Mouse (Mus musculus): ENCODE data around the gene Otop2.
A peak's percentile ranks its signal among the peaks of the same experiment; 100 is the strongest.

Otop2 gene

DNA sequence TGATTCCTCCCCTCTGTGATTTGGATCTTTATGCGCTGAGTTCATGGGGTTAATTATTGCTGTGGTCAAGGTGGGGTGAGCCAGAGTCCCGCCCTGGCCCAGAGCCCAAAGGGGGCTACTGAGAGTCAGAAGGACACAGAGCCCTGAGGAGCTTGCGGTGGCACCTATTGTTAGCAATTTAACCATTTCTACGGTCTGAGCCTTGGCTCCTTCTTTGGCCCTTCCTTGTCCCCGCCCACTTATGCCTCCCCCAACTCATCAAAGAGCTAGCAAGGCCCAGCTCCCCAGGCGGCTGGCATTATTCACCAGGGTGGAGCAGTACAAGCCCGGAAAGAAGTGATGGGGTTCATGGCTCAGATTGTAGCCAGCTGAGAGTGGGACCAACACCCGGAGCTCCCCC, at the start of gene Otop2:
TSS of gene Otop2 (plus strand) at position 301 of the 400 bp plus-strand sequence.
- no peak for DNase-seq

GRCm38 (mm10) chr11:115257775-115258510, 49.0 kb upstream of the Otop2 start:
- peak; percentile 47 for DNase-seq

DNA sequence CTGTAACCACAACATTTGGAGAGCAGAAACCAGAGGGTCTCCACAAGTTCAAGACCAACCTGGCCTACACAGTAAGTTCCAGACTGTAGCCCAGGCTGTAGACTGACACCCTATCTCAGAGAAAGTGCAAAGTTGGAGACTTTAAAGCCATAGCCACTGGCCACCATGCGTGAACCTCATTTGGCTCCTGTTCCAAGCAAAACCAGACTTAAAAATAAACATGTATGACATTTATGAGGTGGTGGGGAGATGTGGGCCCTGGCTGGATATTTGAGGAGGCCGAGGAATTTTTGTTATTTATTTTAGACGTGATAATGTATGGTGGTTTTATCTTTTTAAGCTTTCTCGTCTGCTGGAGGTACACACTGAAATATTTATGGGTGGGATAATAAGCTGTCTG, 47.8 kb upstream of the Otop2 start:
- DNase-seq: no peak

- no peak for DNase-seq
These were observed 44.0 kb upstream of the Otop2 start for GRCm38 (mm10) chr11:115262954-115263353.

DNA sequence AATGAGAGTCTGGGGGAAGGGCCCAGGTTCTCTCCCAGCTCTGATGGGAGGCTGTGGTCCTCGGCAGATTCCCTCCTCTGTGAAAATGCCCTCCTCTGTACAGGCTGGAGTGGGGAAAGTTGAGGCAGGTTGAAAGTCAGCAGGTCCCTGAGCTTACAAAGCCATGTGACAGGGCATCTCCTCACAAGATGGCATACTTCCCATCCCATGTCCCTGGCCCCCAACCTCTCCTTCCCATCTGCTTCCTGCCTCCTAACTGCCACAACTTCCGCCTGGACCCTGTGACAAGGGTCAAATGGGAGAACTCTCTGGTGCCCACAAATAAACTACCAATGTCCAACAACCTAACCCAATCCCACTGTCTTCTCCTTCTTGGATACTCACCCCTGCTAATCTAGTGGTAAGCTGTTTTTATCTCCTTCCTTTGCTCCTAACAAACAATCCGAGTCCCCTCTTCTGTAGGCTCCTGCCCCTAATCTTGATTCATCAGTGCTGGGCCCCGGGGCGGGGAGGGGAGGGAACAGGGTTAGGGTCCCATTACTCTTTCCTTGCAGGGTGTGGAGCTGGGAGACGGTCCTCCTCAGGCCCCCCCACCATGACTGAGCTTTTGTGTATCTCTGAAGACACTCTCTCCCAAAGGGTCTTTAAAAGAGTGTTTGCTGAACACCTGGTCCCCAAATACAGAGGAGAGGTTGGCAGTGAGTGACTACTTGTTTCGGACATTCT, 42.7 kb upstream of the Otop2 start:
- no peak for DNase-seq

GRCm38 (mm10) chr11:115264862-115265668, 41.9 kb upstream of the Otop2 start:
- peak; percentile 47 for DNase-seq

DNA sequence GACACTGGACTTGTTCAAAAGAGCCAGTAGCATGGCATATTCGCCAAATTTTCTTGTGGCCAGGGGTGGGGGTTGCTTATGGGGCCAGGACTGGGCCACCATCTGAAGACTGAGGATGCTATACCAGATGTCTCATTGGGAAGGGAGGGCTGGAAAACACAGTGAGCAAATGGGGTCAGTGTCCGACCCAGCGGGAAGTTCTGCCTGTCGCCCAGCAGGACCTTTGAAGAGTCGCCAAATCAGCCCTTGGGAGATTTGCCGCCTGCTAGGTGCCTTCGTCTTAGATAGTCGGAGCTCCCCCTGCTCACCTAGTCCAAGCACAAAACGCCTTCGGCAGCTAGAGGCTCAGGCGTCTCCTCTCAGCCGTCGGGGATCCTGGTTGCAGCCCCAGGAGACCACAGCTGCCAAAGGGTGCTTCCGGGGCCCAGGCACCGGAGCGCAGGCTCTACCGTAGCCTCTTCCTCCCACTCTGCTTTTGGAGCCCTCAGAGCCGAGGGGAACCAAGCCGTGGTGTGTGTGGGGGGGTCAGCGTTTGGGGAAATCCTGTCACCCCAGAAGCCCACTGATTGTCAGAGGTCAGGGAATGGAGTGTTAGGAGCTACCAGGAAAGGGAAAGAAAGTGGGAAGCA, 41.1 kb upstream of the Otop2 start:
- no peak for DNase-seq

- no peak for DNase-seq
These were observed 40.6 kb upstream of the Otop2 start for GRCm38 (mm10) chr11:115266400-115266778.

DNA sequence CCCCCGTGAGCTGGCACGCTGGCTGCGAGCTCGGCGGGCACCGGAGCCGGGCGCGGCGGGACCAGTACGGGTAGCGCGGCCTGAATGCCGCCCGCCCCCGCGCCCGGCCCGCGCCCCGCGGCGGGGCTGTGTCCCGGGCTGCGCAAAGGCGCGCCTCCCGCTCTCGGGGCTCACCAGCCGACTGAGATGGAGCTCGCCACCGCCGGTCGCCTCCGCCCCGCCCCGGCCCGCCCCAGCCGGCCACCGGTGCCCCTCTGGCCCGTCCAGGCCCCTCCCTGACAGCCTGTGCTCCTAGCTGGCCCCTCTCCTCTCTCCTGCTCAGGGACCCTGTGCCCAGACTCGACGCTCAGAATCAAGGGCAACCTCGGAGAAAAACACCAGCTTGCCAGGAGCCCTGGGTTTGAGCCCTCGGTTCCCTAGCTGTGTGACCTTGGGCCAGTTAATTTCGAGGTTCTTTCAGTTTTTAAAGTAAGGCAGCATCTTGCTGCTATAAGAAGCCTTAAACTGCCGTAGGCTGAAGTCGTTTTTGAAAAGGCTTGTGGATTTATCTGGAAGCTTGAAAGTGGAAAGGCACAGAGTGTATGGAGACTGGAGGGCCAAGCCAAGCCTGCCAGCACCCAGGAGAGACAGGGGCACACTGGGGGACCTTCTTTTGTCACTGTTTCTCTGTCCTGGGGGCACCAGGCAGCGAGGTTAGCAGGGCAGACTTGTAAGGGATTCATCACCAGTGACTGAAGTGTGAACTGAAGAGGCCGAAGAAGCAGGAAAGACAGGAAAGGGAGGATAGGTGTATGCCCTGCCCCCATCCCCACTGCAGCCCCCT, 39.7 kb upstream of the Otop2 start, which contains the start of gene Grin2c:
TSS of gene Grin2c (minus strand) at position 183 of the 823 bp plus-strand sequence.
- no peak for DNase-seq

GRCm38 (mm10) chr11:115267958-115268357, 39.0 kb upstream of the Otop2 start:
- DNase-seq: no peak

DNA sequence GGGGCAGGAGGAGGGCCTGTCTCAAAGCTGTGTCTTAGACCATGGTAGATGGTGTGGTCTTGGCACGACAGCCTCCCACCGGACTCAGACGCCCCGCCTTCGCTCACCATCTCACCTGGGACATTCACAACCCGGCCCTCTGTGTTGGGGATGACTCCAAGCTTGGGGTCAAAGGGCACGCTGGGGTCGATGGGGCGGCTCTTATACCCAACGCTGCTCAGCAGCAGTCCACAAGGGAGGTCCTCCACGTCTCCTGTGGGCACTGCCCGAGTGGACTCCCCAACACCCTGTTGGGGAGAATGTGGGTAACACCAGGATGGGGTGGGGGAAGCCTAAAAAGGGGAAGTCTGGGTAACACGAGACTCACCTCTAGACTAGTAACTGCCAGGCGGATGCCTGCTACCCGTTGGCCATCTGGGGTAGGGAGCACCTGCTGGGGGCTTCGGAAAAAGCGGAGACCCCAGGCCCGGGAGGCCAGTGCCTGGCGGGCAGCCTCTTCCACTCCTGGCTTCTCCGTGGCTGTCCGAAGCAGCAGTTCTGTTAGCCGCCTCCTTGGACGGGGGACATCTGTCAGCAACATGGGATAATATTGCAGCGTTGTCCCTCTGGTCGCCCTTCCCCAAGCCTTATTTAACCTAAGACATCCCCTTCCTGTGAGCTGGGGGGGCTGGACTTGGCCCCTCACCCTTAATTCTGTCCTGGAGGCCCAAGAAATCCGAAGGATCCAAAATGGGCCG, 37.5 kb upstream of the Otop2 start:
- no peak for DNase-seq

DNA sequence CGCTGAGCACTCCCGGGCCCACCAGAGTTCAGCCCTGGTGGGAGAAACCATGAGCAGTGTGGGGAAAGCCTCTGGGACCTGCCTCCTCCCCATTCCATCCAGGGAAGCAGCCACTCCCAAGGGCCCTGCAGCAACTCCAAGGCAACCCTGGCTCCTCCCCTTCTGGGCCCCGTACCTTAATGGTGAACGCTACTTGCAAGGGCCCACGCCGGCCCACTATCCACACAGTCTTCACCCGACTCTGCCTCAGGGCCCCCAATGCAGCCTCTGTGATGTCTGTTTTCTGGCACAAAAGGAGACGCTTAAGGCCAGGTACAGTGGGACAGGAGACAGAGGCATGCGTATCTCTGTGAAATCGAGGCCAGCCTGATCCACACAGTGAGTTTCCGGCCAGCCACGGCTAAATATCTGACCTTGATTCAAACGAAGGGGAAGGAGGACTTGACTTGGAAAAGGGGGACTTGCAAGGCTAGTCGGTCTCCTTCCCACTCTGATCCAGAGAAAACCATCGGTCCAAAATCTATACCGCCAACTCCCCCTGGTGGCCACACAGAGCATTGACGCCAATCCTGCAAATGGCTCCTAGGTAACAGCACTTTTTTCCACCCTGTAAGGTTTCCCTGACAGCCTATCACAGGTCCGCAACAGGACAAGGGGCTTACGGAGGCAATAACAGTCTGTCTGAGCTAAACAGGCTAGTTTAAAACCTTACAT, 36.7 kb upstream of the Otop2 start:
- DNase-seq: peak; percentile 85

- no peak for DNase-seq
These were observed 35.9 kb upstream of the Otop2 start for GRCm38 (mm10) chr11:115271052-115271451.

DNA sequence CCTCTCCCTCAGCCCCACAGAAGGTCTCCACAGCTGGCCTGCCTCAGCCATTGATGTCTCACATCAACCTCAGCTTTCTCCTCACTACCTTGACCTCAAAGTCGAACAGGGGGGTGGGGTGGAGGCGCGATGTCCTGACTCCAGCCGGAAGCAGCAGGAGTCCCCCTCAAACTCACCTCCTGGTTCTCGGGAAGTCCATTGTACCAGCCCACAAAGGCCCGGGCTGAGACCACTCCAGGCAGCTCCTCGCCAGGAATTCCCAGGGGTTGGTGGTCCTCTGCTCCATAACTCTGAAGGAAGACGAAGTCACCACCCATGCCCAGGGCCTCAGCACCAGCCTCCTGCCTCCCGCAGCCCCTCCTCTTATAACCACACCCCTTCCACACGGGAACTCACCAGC, 35.5 kb upstream of the Otop2 start:
- DNase-seq: no peak

- DNase-seq: no peak
These were observed 34.0 kb upstream of the Otop2 start for GRCm38 (mm10) chr11:115272894-115273498.

- no peak for DNase-seq
These were observed 33.2 kb upstream of the Otop2 start for GRCm38 (mm10) chr11:115273735-115274134.

- no peak for DNase-seq
These were observed 32.8 kb upstream of the Otop2 start for GRCm38 (mm10) chr11:115274178-115274577.

- no peak for DNase-seq
These were observed 32.2 kb upstream of the Otop2 start for GRCm38 (mm10) chr11:115274771-115275170.

GRCm38 (mm10) chr11:115275509-115275908, 31.5 kb upstream of the Otop2 start:
- DNase-seq: no peak

- DNase-seq: no peak
These were observed 31.0 kb upstream of the Otop2 start for GRCm38 (mm10) chr11:115275954-115276353.

Data from kidney, postnatal 10 days (tissue).